Mouse (Mus musculus): Measurements from ENCODE around the gene Slc30a5.

The Slc30a5 gene

DNA sequence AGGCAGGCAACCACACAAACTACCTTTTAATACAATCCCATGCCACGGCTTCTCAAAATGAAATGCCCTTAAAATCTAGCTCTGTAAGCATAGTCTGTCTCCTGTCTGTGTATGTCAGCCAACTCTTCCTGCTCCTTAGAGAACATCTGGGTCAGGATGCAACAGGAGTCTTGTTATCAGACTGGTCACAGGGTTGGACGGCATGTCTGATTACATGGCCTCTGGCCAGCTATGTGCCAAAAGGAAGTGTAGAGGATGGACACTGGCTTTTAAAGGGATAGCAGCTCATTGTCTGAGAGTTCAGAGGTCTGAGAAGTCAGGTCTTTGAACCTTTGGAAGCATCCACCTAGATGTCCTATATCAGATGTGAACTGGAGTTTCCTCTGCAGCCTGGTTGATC lies 77.9 kb downstream of the Slc30a5 start:
- DNase-seq (ENCODE audit: low spot score), result no peak

DNA sequence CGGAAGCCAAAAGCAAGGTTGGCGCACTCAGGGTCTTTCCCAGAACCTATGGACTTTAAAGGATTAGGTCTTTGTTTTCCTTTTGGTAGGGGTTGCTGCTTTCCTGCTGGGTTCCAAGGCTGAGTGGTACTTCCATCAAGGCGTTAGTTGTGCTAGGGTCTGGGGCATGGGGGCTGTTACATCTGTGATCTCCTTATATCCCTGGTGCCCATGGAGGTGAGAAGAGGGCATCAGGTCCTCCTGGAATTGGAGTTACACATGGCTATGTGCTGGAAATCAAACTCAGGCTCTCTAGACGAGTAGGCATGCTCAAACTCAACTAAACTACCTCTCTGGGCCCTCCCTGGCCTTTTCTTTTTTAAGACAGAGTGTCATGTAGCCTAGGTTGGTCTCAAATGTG lies 79.0 kb downstream of the Slc30a5 start:
- DNase-seq (ENCODE audit: low spot score), result no peak

DNA sequence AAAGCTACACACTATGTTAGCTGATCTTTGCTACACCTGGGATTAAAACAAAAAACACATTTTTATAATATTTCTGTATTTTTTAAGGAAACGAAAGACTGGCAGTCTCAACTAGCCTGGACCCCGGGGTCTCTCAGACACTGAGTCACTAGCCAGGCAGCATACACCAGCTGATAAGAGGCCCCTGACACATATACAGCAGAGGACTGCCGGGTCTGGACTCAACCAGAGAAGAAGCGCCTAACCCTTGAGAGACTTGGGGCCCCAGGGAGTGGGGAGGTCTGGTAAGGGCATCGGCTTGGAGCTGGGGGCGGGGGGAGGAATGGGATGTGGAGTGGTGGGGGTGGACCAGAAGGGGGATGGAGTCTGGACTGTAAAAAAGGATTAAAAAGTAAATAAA lies 80.2 kb downstream of the Slc30a5 start:
- DNase-seq (ENCODE audit: low spot score), result no peak

Measured in testis, postnatal 10 days (tissue).